Mouse (Mus musculus) liver, embryonic 14.5 days (tissue): ENCODE data around the gene Zc3h12d.
A peak's percentile ranks its signal among the peaks of the same experiment; 100 is the strongest.

Experiments
- CTCF ChIP-seq: IDR thresholded peaks from 2 replicates; pipeline ENCODE4 v1.5.1; 2016; ENCODE audit warnings: antibody characterized with exemption, low read depth, control low read depth
- EP300 ChIP-seq: IDR thresholded peaks from 2 replicates; pipeline ENCODE4 v1.6.1; 2016; ENCODE audit warnings: antibody characterized with exemption, low read depth

GRCm38 (mm10) chr10:7792751-7793385 lies 39.4 kb upstream of the Zc3h12d start, which contains the start of the genes Ginm1 and Ppil4:
- TF ChIP-seq EP300 (0 out of 2 replicates have a peak, but pooled peaks have one; percentile 19), CTCF (no peak)
